Mouse (Mus musculus) adrenal gland, adult 8-10 months (tissue): ENCODE results near the gene H2-Oa. TPM values are rescaled to one million over a fixed set of nuclear protein-coding genes. Genes with fewer than 3 reads are reported as not detected.
"Not testable (repeated sequence)": the region's sequence is repeated elsewhere in the genome, so short reads cannot be mapped to it uniquely, and the experiment has no call there.

Experiments
- DNase-seq: peaks from one replicate; pipeline ENCODE4 v3.0.0; 2022
- total RNA-seq, 4 experiments: library from RNA; stranded (reverse); gene quantifications; 2 replicates each; pipeline ENCODE4 v1.2.4; 2022

H2-Oa gene
- total RNA-seq, 4 experiments from 2014 or later = 0.24 to 1.1 (median 0.64) TPM

DNA sequence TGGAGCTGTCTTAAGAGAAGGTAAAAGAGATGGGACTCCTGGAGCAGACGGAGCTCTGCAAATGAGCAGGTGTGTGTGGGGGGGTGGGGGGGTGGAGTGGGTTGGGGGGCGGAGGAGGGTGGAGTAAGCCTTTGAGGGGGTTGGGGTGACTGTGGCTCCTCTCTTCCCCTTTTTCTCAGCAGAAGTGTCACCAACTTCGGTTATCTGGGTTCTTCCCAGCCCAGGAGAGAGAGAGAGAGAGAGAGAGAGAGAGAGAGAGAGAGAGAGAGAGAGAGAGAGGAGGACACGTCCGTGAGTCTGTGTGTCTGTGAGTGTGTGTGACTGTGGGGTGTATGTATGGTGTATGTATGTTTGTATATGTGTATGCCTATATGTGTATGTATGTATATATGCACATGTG, 51.3 kb downstream of the H2-Oa start:
- DNase-seq = no peak

DNA sequence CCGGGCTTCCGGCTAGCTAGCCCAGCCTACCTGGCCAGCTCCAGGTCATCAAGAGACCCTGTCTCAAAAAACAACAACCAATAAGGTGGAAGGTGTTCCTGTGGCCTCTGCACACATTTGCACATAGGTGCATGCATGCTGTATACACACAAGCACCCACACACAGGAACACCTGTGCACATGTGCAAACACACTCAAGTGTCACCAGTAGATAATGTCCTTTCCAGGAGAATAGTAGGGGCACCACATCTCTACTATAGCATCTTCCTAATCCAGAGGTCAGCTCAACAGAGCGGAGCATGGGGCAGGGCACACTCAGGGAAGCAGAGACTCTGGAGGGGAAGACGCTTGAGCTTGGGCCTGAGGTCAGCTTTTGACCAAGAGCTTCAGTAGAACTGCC, 52.1 kb downstream of the H2-Oa start:
- not testable (repeated sequence) for DNase-seq

Other genes with a start within 250 kb of the H2-Oa start
- gene Cd320, start 249.2 kb upstream of the H2-Oa start, total RNA-seq = 10 to 100 TPM; 29.5 to 63.3 (median 37.6) TPM
- gene Gm7029, start 218.5 kb upstream of the H2-Oa start, total RNA-seq = not detected
- 1 to 10 TPM; 1.7 to 3.2 (median 2.6) TPM for gene Kifc1, start 201.7 kb upstream of the H2-Oa start, total RNA-seq
- not detected for gene Platr17, start 187.2 kb upstream of the H2-Oa start, total RNA-seq
- 10 to 100 TPM; 30.2 to 36.2 (median 33.8) TPM for gene Daxx, start 182.9 kb upstream of the H2-Oa start, total RNA-seq
- 100 to 1,000 TPM; 195 to 259 (median 213) TPM for gene Tapbp, start 176.4 kb upstream of the H2-Oa start, total RNA-seq
- gene Zbtb22, start 176.4 kb upstream of the H2-Oa start, total RNA-seq = 10 to 100 TPM; 35.3 to 39.7 (median 37.5) TPM
- 10 to 100 TPM; 42.1 to 76.2 (median 60.1) TPM for gene Rgl2, start 162.8 kb upstream of the H2-Oa start, total RNA-seq
- gene Pfdn6, start 152.0 kb upstream of the H2-Oa start, total RNA-seq = 100 to 1,000 TPM in 1 of 4 experiments, 10 to 100 TPM in 3; 74.1 to 119 (median 79.6) TPM
- gene Wdr46, start 151.7 kb upstream of the H2-Oa start, total RNA-seq = 10 to 100 TPM; 30.0 to 43.8 (median 35.1) TPM
- gene B3galt4, start 140.9 kb upstream of the H2-Oa start, total RNA-seq = 1 to 10 TPM; 6.9 to 8.7 (median 7.6) TPM
- gene Vps52, start 136.5 kb upstream of the H2-Oa start, total RNA-seq = 10 to 100 TPM; 58.6 to 83.5 (median 69.6) TPM
- 100 to 1,000 TPM; 668 to 711 (median 693) TPM for gene Rps18, start 136.3 kb upstream of the H2-Oa start, total RNA-seq
- 100 to 1,000 TPM; 493 to 638 (median 583) TPM for gene H2-K1, start 92.0 kb upstream of the H2-Oa start, total RNA-seq
- 10 to 100 TPM; 42.7 to 84.4 (median 60.7) TPM for gene Ring1, start 67.7 kb upstream of the H2-Oa start, total RNA-seq
- gene H2-Ke6, start 64.3 kb upstream of the H2-Oa start, total RNA-seq = 100 to 1,000 TPM; 249 to 289 (median 271) TPM
- 100 to 1,000 TPM; 176 to 248 (median 200) TPM for gene Slc39a7, start 60.7 kb upstream of the H2-Oa start, total RNA-seq
- gene Rxrb, start 60.5 kb upstream of the H2-Oa start, total RNA-seq = 10 to 100 TPM; 54.8 to 70.9 (median 62.7) TPM
- gene Col11a2, start 52.9 kb upstream of the H2-Oa start, total RNA-seq = 1 to 10 TPM in 3 of 4 experiments, under 1 TPM in 1; 0.55 to 1.7 (median 1.4) TPM
- 10 to 100 TPM; 12.2 to 24.6 (median 21.1) TPM for gene H2-DMa, start 27.2 kb downstream of the H2-Oa start, total RNA-seq
- gene Brd2, start 30.3 kb downstream of the H2-Oa start, total RNA-seq = 100 to 1,000 TPM; 185 to 240 (median 215) TPM
- gene H2-DMb2, start 51.0 kb downstream of the H2-Oa start, total RNA-seq = 1 to 10 TPM; 2.0 to 4.5 (median 4.0) TPM
- gene H2-DMb1, start 60.7 kb downstream of the H2-Oa start, total RNA-seq = 10 to 100 TPM in 2 of 4 experiments, 1 to 10 TPM in 2; 5.2 to 11.5 (median 10.5) TPM
- 10 to 100 TPM; 19.5 to 22.2 (median 21.3) TPM for gene Tap1, start 95.2 kb downstream of the H2-Oa start, total RNA-seq
- 10 to 100 TPM; 16.7 to 30.6 (median 25.5) TPM for gene Psmb9, start 95.4 kb downstream of the H2-Oa start, total RNA-seq
- 10 to 100 TPM; 30.4 to 41.2 (median 36.4) TPM for gene Psmb8, start 105.4 kb downstream of the H2-Oa start, total RNA-seq
- 10 to 100 TPM; 53.9 to 71.1 (median 67.2) TPM for gene Tap2, start 111.2 kb downstream of the H2-Oa start, total RNA-seq
- 1 to 10 TPM; 1.3 to 1.8 (median 1.5) TPM for gene H2-Ob, start 146.6 kb downstream of the H2-Oa start, total RNA-seq
- 100 to 1,000 TPM in 3 of 4 experiments, 10 to 100 TPM in 1; 62.4 to 146 (median 115) TPM for gene H2-Ab1, start 165.3 kb downstream of the H2-Oa start, total RNA-seq
- gene H2-Aa, start 195.5 kb downstream of the H2-Oa start, total RNA-seq = 100 to 1,000 TPM in 3 of 4 experiments, 10 to 100 TPM in 1; 77.6 to 181 (median 140) TPM
- 100 to 1,000 TPM in 3 of 4 experiments, 10 to 100 TPM in 1; 83.6 to 191 (median 159) TPM for gene H2-Eb1, start 213.5 kb downstream of the H2-Oa start, total RNA-seq
- gene H2-Eb2, start 233.3 kb downstream of the H2-Oa start, total RNA-seq = not detected